Mouse (Mus musculus): Measurements from ENCODE around the gene Anp32e. TPM values are rescaled to one million over a fixed set of nuclear protein-coding genes. Genes with fewer than 3 reads are reported as not detected.
"Not testable (repeated sequence)": the region's sequence is repeated elsewhere in the genome, so short reads cannot be mapped to it uniquely, and the experiment has no call there.

Anp32e gene
- 150 and 161 TPM in 2 replicates for polyA plus RNA-seq (2015; fragmentation: Nextera tagmentation; extraction: Ambion mirVana)

DNA sequence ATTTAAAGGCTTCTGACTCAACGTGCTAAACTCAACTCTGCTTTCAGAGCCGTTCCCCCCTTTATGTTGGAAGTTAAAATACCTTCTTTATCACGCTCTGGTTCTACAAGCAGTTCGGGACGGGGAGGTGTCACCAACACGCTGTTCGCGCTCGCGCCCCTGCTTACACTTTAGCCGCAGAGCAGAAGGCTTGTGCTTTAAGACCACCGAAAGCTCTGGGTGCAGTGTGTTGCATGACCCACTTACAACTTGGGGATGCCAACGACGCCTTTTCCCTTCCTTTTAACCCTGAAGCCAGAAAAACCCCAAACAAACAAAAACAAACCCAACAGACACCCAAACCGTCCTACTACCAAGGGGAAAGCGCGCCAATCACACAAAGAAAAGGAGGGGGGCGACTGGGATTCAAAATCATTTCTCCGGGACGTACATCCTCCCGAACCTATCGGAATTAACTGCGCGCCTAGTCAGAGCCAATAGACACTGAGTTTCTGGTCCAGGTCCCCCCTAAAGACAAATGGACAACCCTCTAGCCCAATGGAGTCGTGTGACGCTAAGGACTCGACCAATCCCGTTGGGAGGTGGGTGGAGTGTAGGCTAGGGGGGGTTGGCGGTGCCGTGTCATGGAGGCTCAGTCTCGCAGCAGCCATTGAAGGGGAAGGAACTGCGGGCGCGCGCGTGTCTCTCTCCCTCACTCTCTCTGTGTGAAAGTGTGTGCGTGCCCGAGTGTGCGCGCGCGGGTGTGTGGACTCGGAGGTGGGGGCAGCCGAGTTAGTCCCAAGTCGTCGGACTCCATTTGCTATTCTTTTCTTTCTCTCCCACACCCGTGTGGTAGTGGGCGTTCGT, at the start of gene Anp32e:
Gene Anp32e (plus strand): TSS at position 589 of the 846 bp plus-strand sequence.
- Histone ChIP-seq H3K27me3 (no peaks in the 10 kb centered on the region), H3K9ac (peak within 1 kb of the TSS; percentile 88), H3K36me3 (peaks cover 7% of the 10 kb centered on the region), H3K4me2 (peak within 1 kb of the TSS; percentile 75), H3K27ac (replicated peaks) (peak within 1 kb of the TSS; percentile 87), H3K4me1 (replicated peaks) (peaks cover 23% of the 10 kb centered on the region), H3K9me3 (no peaks in the 10 kb centered on the region), H3K4me3 (peak within 1 kb of the TSS; percentile 87)
- peak; percentile 99 for ATAC-seq (ENCODE audit: low read depth)
- WGBS = under 1% methylated on average over 49 of the region's 49 CpGs

DNA sequence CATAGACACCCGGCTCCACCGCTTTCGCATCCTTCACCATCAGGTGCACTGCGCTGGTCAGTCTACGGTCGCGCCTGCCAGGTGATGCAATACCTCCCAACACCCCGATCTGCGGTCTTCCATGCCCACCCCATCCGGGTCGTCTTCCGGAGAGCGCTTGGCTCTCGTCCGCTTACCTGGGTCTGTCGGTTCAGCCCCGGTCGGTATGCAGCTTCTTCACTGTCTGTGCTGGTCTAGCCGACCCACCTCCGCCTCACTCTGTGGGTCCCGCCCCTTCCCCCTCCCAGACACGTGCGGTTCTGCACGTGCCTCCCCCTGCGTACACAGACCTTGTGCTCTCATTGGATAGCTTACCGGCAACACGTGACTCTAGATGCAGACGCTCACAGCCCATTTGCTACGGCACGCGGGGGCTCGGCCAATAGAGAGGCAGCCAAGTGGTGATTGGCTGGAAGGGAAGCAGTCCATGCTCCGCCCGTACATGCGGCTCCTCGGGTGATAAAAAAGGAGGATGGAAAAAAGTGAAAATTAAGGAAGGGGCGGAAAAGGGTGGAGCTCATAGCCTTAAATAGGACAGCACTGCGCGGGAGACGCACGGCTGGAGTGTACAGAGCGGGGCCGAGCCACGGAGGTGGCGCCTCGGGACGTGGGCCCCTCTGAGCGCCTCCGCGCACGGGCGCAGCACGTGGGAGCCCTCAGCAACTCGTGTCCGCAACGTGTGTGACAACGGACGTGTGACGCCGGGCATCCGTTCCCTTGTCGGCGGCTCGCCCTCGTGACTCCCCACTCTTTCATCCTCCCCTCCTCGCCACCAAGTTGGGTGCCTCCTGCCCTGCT, 46.8 kb upstream of the Anp32e start, which contains the start of gene Ciart:
Gene Ciart (minus strand): TSS at position 273 of the 837 bp plus-strand sequence.
- H3K36me3 ChIP-seq = no peaks in the 10 kb centered on the region
- H3K4me2 ChIP-seq = peak within 1 kb of the TSS; percentile 98
- no peaks in the 10 kb centered on the region for H3K9me3 ChIP-seq
- H3K9ac ChIP-seq = peak within 1 kb of the TSS; percentile 56
- no peaks in the 10 kb centered on the region for H3K27me3 ChIP-seq
- H3K4me1 ChIP-seq (replicated peaks) = peaks cover 19% of the 10 kb centered on the region
- H3K4me3 ChIP-seq = peak within 1 kb of the TSS; percentile 57
- WGBS = under 1% methylated on average over 65 of the region's 66 CpGs
- H3K27ac ChIP-seq (replicated peaks) = no peak within 1 kb of the TSS
- peak; percentile 99 for ATAC-seq (ENCODE audit: low read depth)

DNA sequence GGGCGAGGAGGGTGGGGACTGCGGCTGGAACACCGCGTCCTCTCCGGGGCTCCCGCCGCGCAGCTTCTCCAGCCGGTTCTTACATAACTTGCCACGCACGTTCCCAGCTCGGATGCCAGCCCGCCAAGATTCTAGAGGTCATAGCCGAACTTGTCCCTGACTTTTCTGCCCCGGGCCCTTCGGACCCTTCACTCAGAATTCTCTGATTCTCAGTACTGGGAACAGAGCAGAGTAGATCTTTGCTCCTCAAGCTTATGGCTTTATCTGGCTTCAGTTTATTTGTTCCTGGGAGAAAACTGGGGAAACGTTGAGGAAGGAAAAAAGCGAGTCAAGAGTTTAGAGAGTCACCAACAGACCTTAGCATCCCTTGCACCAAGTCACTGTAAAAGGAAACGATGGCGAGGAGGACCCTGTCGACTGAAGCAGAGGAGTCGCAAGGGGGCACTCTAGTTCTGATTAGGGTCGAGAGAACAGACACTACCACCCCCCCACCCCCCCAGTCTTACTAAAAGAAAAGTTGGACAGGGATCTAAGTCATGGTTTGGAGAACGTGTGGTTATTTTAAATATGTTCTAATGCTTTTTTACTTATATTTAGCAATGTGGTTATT, 46.1 kb upstream of the Anp32e start:
- Histone ChIP-seq H3K27me3 (no peaks in the 10 kb centered on the region), H3K4me2 (peak overlapping the region; percentile 98), H3K4me3 (peak overlapping the region; percentile 57), H3K36me3 (no peaks in the 10 kb centered on the region), H3K4me1 (replicated peaks) (peaks cover 19% of the 10 kb centered on the region), H3K9ac (peak overlapping the region; percentile 55), H3K27ac (replicated peaks) (no peak overlapping the region), H3K9me3 (no peaks in the 10 kb centered on the region)
- no peak for ATAC-seq (ENCODE audit: low read depth)
- WGBS = 2% methylated on average over 24 of the region's 24 CpGs

DNA sequence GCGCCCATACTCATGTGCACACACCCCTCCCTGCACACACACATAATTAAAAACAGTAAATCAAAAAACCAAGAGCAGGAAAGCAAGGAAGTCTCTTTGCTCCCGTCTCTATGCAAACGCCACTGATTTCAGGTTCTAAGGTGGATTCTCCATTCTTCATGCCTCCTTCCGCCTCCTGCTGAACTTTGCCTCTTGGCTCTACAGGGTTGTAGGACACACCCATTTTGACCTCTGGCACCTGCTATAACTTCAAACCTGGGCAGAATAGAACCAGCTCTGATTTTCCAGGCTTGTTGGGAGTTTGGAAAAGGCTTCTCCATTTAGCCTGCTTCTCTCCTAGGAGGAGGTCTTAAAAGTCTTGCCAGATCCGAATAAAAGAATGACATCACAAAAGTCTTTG, 44.6 kb upstream of the Anp32e start:
- Histone ChIP-seq H3K27me3 (no peaks in the 10 kb centered on the region), H3K4me2 (no peak overlapping the region), H3K4me1 (replicated peaks) (peaks cover 19% of the 10 kb centered on the region), H3K9ac (no peak overlapping the region), H3K36me3 (no peaks in the 10 kb centered on the region), H3K27ac (replicated peaks) (no peak overlapping the region), H3K4me3 (no peak overlapping the region), H3K9me3 (no peaks in the 10 kb centered on the region)
- WGBS = 86% methylated on average over 5 of the region's 5 CpGs
- ATAC-seq (ENCODE audit: low read depth) = no peak

DNA sequence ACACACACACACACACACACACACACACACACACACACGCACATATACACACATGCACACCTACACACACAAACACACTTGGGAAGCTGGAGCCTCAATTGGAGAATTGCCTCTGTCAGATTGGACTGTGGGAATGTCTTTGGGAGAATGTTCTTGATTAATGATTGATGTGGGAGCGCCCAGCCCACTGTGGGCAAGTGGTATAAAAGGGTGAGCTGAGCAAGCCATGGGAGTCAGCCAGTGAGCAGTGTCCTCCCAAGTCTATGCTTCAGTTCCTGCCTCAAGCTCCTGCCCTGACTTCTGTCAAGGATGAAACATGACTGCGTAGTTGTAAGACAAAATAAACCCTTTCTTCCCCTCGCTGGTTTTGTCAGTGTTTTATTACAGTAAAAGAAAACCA, 41.5 kb upstream of the Anp32e start:
- Histone ChIP-seq H3K36me3 (no peaks in the 10 kb centered on the region), H3K4me3 (no peak overlapping the region), H3K4me1 (replicated peaks) (peaks cover 16% of the 10 kb centered on the region), H3K27ac (replicated peaks) (no peak overlapping the region), H3K27me3 (no peaks in the 10 kb centered on the region), H3K9ac (no peak overlapping the region), H3K4me2 (no peak overlapping the region), H3K9me3 (no peaks in the 10 kb centered on the region)
- WGBS = 84% methylated on average over 4 of the region's 4 CpGs
- ATAC-seq (ENCODE audit: low read depth) = no peak

DNA sequence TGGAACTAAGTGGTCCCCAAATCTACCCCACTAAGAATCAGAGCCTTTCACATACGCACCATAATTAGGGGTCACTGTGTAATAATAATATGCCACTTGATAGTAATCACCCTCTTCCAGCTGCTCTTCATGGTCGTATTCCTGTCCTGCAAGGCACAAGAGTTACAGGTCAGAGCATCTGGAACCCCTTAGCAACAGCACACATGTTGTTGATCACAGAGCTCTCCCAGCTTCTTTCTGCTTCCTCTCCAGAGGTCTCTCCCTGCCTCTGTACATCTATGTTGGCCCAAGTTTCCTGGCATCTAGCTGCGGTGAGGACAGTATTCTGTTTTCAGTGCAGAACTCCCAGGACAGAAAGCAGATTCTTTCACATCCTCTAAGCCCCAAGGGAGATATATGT, 39.4 kb upstream of the Anp32e start:
- H3K9ac ChIP-seq = no peak overlapping the region
- no peak overlapping the region for H3K4me2 ChIP-seq
- no peak overlapping the region for H3K4me3 ChIP-seq
- H3K36me3 ChIP-seq = no peaks in the 10 kb centered on the region
- no peak overlapping the region for H3K27ac ChIP-seq (replicated peaks)
- WGBS = 71% methylated on average over 3 of the region's 3 CpGs
- ATAC-seq (ENCODE audit: low read depth) = no peak
- H3K4me1 ChIP-seq (replicated peaks) = peaks cover 20% of the 10 kb centered on the region
- no peaks in the 10 kb centered on the region for H3K9me3 ChIP-seq
- no peaks in the 10 kb centered on the region for H3K27me3 ChIP-seq

DNA sequence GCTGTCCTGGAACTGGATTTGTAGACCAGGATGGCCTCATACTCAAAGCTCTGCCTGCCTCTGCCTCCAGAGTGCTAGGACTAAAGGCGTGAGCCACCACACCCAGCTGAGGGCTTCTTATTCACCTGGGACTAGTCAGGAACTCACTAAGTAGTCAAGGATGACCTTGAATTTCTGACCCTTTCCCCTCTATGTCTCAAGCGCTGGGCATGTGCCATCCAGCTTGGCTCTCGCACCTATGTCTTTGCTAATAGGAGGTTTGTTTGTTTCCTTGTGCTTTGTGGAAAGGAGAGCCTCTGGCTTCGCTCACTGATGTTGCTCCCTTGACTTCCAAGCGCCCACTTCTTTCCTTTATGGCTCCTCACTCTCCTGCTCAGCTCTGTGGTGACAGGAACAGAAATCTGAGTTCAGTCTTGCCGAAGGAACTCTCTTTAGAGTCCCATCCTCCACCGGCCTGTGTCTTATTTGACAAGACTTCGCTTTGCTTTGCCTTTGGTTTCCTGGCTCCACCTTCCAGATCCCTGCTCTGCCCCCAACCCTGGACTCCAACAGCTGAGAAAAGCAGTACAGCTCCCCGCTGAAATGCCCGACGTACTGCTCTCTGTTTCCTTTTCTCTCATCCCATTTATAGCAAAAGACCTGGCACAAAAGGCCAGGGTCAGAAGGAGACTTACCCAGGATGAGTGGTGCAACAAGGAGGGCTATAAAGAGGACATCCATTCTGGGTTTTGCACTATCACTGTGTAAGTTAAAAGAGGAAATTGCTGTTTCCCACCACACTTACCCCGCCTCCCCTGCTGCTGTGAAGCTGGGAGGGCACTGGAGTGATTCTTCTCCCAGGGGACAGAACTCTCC, 37.6 kb upstream of the Anp32e start, which contains the start of gene BC028528:
Gene BC028528 (minus strand): TSS at position 795 of the 855 bp plus-strand sequence.
- H3K36me3 ChIP-seq = no peaks in the 10 kb centered on the region
- H3K4me2 ChIP-seq = peak within 1 kb of the TSS; percentile 90
- H3K27ac ChIP-seq (replicated peaks) = peak within 1 kb of the TSS; percentile 83
- H3K4me1 ChIP-seq (replicated peaks) = peaks cover 33% of the 10 kb centered on the region
- whole genome bisulfite sequencing = 16% methylated on average over 12 of the region's 12 CpGs
- H3K27me3 ChIP-seq = no peaks in the 10 kb centered on the region
- H3K4me3 ChIP-seq = peak within 1 kb of the TSS; percentile 18
- H3K9me3 ChIP-seq = no peaks in the 10 kb centered on the region
- H3K9ac ChIP-seq = peak within 1 kb of the TSS; percentile 49; the same call in 1 of the 2 replicates
- no peak for ATAC-seq (ENCODE audit: low read depth)

DNA sequence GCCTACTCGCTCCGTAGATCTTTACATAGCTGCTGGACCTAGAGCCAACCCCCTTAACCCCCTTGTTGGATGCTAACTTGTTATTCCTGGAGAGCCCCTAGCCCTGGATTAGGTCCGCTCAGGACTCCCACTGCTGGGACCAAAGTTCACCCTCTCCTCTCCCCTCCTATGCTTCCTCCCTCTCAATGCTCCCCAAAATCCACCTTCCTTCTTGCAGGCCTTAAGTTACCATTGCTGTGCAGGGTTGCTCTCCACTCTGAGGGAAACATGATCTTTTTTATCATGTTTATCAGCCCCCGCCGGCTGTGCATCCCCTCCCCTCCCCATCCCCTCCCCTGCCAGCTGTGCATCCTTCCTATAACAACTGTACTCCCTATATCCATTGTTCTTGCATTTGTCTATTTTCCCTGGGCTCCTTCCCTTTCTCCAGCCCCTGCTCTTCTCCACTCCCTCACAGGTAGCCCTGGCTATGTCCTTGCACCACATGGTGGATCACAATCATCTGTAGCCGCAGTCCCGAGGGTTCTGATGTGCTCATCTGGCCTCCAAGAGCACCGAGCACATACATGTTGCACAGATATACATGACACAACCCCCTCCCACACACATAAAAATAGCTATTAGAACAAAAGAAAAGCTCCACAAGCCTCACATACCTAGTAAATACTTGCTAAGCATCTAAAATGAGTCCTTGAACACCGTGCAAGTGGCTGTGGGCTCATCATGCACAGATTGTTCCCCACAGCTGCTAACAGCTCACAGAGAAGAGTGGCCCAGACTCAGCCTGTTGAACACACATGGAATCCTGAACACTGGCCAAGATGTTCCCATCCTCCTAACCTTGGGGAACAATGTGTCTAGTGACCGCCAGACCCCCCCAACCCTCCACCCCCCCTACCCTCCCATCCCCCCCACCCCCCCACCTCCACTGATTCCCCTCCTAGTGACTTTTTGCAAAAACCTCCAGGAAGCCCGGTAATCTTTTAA, 36.7 kb upstream of the Anp32e start:
- WGBS = 28% methylated on average over 11 of the region's 11 CpGs
- H3K9me3 ChIP-seq = no peaks in the 10 kb centered on the region
- H3K36me3 ChIP-seq = no peaks in the 10 kb centered on the region
- H3K4me3 ChIP-seq = peak overlapping the region; percentile 18; the same call in 1 of the 2 replicates
- peak overlapping the region; percentile 83 for H3K27ac ChIP-seq (replicated peaks)
- H3K27me3 ChIP-seq = no peaks in the 10 kb centered on the region
- peaks cover 33% of the 10 kb centered on the region for H3K4me1 ChIP-seq (replicated peaks)
- peak overlapping the region; percentile 90 for H3K4me2 ChIP-seq
- no peak for ATAC-seq (ENCODE audit: low read depth)
- H3K9ac ChIP-seq = 0 out of 2 replicates have a peak overlapping the region, but pooled peaks have one; percentile 65

DNA sequence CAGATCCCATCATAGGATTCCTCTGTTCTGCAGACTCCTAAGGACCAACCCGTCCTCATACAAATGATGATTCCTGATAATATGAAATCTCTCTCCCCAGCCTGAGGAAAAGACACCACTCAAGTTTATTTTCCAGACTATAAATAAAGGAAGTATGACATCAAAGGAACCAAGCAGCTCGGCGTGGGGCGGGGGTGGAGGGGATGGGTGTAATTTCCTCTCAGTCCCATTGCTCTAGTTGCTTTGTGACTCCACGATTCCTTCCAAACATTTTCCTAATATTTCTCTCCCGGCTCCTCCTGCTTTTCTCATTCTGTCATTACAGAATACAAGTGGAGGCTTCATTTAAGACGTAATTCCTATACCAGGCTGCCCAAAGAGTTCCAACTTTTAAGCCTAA, 35.9 kb upstream of the Anp32e start:
- H3K27ac ChIP-seq (replicated peaks) = peak overlapping the region; percentile 83
- H3K4me3 ChIP-seq = peak overlapping the region; percentile 76
- H3K36me3 ChIP-seq = peaks cover 7% of the 10 kb centered on the region; the same call in 1 of the 2 replicates
- no peaks in the 10 kb centered on the region for H3K9me3 ChIP-seq
- 12% methylated on average over 7 of the region's 7 CpGs for WGBS
- H3K4me1 ChIP-seq (replicated peaks) = peaks cover 33% of the 10 kb centered on the region
- 0 out of 2 replicates have a peak, but pooled peaks have one; percentile 5 for ATAC-seq (ENCODE audit: low read depth)
- H3K27me3 ChIP-seq = no peaks in the 10 kb centered on the region
- H3K9ac ChIP-seq = peak overlapping the region; percentile 65
- H3K4me2 ChIP-seq = peak overlapping the region; percentile 90

DNA sequence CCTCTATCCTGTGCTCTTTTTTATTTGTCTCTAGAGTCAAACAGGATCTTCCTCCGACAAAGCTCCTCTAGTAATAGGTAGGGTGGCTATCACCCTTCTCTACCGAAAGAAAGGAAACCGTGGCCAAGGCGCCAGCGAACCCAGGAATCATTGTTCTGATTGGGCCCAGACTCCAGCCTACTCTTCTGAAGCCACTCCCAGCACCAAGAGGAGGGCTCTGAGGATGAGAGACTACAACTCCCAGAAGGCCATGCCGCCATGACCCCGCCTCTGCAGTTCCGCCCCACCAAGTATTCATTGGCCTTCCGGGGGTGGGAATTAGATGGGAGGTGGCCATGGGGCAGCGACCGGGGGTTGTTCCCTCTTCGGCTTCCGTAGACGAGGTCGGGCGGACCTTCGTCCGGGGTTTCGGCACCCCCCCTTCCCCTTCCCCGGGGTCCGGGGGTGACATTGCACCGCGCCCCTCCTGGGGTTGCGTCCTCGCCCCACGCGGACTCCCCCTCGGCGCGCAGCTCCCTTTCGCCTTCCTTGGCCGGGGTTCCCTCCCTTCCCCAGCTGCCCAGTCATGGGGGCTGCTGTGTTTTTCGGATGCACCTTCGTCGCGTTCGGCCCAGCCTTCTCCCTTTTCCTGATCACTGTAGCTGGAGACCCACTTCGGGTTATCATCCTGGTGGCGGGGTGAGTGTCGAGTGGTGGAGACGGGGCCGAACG, 35.3 kb upstream of the Anp32e start, which contains the start of gene Aph1a:
Gene Aph1a (plus strand): TSS at position 364 of the 711 bp plus-strand sequence.
- WGBS = under 1% methylated on average over 25 of the region's 43 CpGs
- Histone ChIP-seq H3K4me1 (replicated peaks) (peaks cover 33% of the 10 kb centered on the region), H3K27ac (replicated peaks) (peak within 1 kb of the TSS; percentile 83), H3K4me3 (peak within 1 kb of the TSS; percentile 76), H3K9ac (peak within 1 kb of the TSS; percentile 91), H3K4me2 (peak within 1 kb of the TSS; percentile 90)
- not testable (repeated sequence) for H3K36me3 ChIP-seq, H3K27me3 ChIP-seq, H3K9me3 ChIP-seq
- peak; percentile 98 for ATAC-seq (ENCODE audit: low read depth)
